Mouse (Mus musculus) olfactory bulb, adult 2 months (tissue): ENCODE data around the gene Pik3cd. TPM values are rescaled to one million over a fixed set of nuclear protein-coding genes. Genes with fewer than 3 reads are reported as not detected.

Experiments
- H3K27ac ChIP-seq: fragments of 200-500 bp; 2 replicates; pipeline ENCODE4 v1.5.1; 2012; ENCODE audit warnings: low read depth, low read length; ENCODE audit not compliant: insufficient read depth
- H3K4me1 ChIP-seq: fragments of 200-500 bp; 2 replicates; pipeline ENCODE4 v1.6.1; 2012; ENCODE audit warnings: low read length; ENCODE audit not compliant: control insufficient read depth, insufficient read depth
- H3K4me3 ChIP-seq: fragments of 200-500 bp; 2 replicates; pipeline ENCODE4 v1.5.1; 2012; ENCODE audit warnings: mild to moderate bottlenecking, low read depth, low read length, moderate library complexity; ENCODE audit not compliant: insufficient read depth
- CTCF ChIP-seq: fragments of 200-500 bp; IDR thresholded peaks from 2 replicates; pipeline ENCODE4 v1.5.1; 2012; ENCODE audit warnings: low read depth, mild to moderate bottlenecking, low read length, moderate library complexity; ENCODE audit not compliant: insufficient read depth
- POLR2A ChIP-seq: fragments of 200-500 bp; IDR thresholded peaks from 2 replicates; pipeline ENCODE4 v1.6.1; 2012; ENCODE audit warnings: mild to moderate bottlenecking, low read depth, low read length, moderate library complexity; ENCODE audit not compliant: insufficient read depth
- WGBS: fragments of 180-500 bp; shearing (Covaris S2); methylation state at CpG from one replicate; pipeline ENCODE4 v1.1.7; 2018; 5-methylcytosine and 5-hydroxymethylcytosine counted together
- polyA plus RNA-seq: library from polyadenylated mRNA; stranded (reverse); fragments of >200 nt; gene quantifications from 2 replicates; pipeline ENCODE4 v1.2.4, GENCODE M21; 2012; ENCODE audit warnings: low replicate concordance; ENCODE audit not compliant: missing spikeins, insufficient read depth, insufficient read length

Gene Pik3cd
- polyA plus RNA-seq, 1 experiment, result not detected

DNA sequence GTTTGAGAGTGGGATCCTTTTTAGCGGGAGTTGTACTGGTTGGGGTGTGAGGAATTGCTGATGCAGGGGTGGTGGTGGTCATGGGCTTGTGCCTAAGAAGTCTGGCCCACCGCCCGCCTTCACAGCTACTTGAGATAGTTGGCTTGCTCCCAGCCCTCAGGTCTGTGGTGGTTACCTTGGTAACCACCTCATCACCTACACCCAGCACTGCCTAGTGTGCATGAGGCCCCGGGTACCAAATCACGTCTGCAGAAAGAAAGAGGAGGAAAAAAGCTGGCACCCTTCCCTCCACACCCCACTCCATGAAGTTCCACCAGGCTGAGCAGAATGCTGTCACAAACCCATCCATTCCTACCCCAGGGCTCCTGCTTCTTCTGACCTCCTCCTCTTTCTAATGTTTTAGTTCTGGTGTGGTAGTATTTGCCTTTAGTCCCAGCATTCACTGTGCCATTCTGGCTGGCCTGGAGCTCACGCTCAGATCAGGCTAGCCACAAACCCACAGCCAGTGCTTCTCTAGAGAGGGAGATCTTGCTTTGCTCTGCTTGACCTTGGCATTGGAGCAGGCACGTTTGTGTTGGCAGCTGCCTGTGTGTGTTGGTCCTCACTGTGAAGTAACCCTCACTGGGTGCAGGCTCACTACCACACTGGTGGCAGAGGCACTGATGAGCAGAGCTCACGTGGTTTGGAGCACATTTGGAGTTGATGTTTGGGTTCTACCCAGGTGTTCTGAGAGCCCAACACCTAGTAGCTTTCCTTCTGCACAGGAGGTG lies 92.9 kb downstream of the Pik3cd start:
- TF ChIP-seq CTCF (no peak), POLR2A (no peak)
- 54% methylated on average over 8 of the region's 8 CpGs for WGBS
- H3K27ac ChIP-seq, result no peak overlapping the region
- H3K4me1 ChIP-seq, result peaks cover 14% of the 10 kb centered on the region; the same call in 1 of the 2 replicates
- no peak overlapping the region for H3K4me3 ChIP-seq

DNA sequence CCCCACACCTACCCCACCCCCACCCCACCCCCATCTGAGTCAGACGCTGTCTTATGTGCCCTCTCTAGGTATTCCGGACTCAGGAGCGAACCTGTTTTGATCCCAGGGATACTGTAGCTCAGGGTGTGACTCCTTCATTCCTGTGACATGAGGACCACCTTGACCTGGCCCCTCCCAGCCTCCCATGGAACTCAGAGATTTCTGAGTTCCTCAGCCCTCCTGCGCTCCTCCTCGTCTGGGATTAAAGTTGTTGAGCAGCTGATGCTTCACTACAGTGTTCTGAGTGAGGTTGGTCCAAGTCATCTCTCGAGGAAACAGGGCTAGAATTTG lies 94.1 kb downstream of the Pik3cd start:
- Histone ChIP-seq H3K27ac (no peak overlapping the region), H3K4me1 (peaks cover 14% of the 10 kb centered on the region; the same call in 1 of the 2 replicates), H3K4me3 (no peak overlapping the region)
- TF ChIP-seq CTCF, result no peak
- TF ChIP-seq POLR2A, result no peak
- WGBS, result 89% methylated on average over 6 of the region's 6 CpGs

DNA sequence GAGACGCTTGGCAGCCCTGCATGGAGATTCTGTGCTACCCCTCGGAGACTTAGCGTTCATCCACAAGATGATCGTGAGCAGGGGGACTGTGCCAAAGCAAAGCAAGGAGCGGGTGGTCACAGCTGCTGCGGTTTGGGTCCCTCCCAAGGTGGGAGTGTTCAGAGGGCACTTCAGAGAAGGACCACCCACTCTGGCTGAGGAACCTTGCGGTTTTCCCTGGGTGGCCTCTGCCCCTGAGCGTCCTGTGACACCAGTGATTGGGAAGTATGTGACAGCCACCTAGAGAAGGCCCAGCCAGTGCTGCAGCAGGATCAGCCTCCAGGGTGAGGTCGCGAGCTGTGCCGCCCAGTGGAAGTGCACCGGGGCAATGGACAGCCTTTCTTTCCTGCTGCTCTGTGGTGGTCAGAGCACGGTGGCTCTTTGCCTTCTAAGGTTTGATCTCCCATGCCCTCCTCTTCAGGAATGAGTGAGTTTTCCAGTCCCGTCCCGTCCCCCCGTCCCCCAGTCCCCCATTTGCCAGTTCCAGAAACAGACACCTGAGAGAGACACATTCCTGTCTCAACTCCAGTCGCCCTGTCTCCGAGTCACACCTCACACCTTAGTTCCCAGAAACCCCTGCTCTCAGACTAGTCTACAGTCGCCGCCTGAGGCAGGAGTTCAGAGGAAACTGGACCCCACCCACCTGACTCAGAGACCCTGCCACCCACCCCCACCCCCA lies 94.6 kb downstream of the Pik3cd start:
- no peak overlapping the region for H3K27ac ChIP-seq
- TF ChIP-seq CTCF (no peak), POLR2A (no peak)
- no peak overlapping the region for H3K4me3 ChIP-seq
- H3K4me1 ChIP-seq, result peaks cover 14% of the 10 kb centered on the region; the same call in 1 of the 2 replicates
- WGBS, result 71% methylated on average over 20 of the region's 20 CpGs

DNA sequence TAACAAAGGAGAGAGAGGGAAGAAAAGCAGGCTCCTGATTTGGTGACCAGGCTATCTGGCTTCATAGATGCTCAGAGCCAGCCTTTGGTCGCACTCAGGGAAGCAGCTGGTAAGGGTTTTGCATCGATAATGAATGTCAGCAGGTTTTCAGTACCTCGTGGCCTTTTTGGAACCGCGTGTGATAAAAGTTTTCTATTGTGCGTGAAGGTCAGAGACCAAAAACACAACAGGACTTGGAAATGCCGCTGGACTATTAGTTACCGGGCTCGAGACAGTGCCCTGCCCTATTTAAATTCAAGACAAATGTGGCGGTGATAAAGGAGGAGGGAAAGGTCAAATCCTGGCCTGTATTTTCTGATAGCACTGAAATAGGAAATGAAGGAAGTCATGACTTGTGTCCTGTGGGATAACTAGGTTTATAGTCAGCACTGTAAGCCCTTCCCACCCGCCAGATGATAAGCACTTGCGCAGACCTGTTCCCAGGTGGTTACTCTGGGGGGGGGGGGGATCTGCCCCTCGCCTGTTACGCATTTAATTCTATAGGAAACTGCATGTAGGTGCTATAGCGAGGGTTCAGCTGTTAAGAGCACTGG lies 95.5 kb downstream of the Pik3cd start:
- Histone ChIP-seq H3K4me3 (no peak overlapping the region), H3K27ac (no peak overlapping the region), H3K4me1 (peaks cover 18% of the 10 kb centered on the region; the same call in 1 of the 2 replicates)
- no peak for TF ChIP-seq POLR2A
- TF ChIP-seq CTCF, result no peak
- WGBS, result 79% methylated on average over 15 of the region's 15 CpGs

DNA sequence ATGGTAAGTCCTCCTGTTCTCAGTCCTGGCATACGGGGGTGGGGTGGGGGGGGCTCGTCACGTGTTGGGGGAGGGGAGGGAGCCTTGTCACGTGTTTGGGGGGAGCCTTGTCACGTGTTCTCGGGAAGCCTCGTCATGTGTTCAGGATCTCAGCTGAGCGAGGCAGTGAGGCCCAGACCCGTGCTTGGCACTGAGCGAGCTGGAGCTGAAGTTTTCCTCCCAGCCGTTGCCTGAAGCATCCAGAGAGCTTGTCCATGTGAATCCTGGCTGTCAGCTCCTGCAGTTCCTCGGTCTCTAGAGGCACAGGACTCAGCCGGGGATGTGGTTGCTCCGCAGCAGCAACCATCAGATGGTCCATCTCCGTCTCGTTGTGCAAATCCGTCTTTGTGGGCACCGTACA lies 96.3 kb downstream of the Pik3cd start:
- 77% methylated on average over 18 of the region's 18 CpGs for whole genome bisulfite sequencing
- H3K4me1 ChIP-seq, result peaks cover 23% of the 10 kb centered on the region; the same call in 1 of the 2 replicates
- TF ChIP-seq POLR2A, result no peak
- TF ChIP-seq CTCF, result no peak
- no peak overlapping the region for H3K27ac ChIP-seq
- no peak overlapping the region for H3K4me3 ChIP-seq

DNA sequence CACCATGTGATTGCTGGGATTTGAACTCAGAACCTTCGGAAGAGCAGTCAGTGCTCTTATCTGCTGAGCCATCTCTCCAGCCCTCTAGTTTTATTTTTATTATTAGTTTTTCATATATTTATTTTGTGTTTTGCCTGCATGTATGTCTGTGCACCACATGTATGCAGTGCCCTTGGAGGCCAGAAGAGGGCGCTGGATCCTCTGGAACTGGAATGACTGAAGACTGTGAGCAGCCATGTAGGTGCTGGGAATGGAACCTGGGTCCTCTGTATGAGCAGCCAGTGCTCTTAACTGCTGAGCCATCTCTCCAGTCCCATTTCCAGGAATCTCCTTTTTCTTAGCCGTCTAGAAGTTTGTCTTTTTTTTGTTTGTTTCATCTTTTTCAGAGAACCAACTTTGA lies 97.9 kb downstream of the Pik3cd start:
- H3K4me3 ChIP-seq, result no peak overlapping the region
- TF ChIP-seq POLR2A (no peak), CTCF (no peak)
- no peak overlapping the region for H3K27ac ChIP-seq
- H3K4me1 ChIP-seq, result peaks cover 24% of the 10 kb centered on the region; the same call in 1 of the 2 replicates
- 82% methylated on average over 3 of the region's 3 CpGs for WGBS

DNA sequence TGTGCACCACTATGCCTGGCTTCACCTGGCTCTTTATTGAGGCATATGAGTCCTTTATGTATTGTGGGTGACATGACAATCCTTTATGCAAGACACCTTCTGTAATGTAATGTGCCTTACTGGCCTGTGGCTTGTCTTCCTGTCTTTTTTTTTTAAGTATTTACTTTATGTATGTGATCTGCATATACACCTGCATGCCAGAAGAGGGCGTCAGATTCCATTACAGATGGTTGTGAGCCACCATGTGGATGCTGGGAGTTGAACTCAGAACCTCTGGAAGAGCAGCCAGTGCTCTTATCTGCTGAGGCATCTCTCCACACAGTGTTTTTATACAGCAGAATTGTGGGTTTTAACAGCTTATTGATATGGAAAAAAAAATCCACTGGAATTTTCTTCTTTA lies 98.5 kb downstream of the Pik3cd start:
- TF ChIP-seq POLR2A, result no peak
- TF ChIP-seq CTCF, result no peak
- H3K4me3 ChIP-seq, result no peak overlapping the region
- no peak overlapping the region for H3K27ac ChIP-seq
- peaks cover 18% of the 10 kb centered on the region; the same call in 1 of the 2 replicates for H3K4me1 ChIP-seq
- WGBS, result 73% methylated on average over 1 of the region's 1 CpGs

DNA sequence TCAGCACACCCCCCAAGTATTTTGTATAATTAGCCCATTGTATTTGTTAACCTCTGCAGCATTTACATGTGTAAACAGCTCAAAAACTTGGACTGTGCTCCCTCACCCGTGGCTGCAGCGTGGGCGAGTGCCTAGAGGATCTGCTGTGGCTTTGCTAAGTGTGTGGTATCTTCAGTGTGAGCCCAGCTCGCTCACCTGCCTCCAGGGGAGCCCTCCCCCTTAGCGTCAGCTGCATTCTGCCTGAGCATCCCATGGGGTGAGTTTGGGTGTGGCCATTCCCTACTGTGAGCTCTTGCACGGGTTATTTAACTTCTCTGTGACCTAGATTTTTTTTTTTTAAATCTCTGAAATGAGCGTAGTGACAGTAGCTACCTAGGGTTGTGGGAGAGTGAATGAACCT lies 100.1 kb downstream of the Pik3cd start:
- TF ChIP-seq CTCF (no peak), POLR2A (no peak)
- 39% methylated on average over 7 of the region's 7 CpGs for WGBS
- Histone ChIP-seq H3K4me1 (peaks cover 12% of the 10 kb centered on the region; the same call in 1 of the 2 replicates), H3K4me3 (no peak overlapping the region), H3K27ac (no peak overlapping the region)

DNA sequence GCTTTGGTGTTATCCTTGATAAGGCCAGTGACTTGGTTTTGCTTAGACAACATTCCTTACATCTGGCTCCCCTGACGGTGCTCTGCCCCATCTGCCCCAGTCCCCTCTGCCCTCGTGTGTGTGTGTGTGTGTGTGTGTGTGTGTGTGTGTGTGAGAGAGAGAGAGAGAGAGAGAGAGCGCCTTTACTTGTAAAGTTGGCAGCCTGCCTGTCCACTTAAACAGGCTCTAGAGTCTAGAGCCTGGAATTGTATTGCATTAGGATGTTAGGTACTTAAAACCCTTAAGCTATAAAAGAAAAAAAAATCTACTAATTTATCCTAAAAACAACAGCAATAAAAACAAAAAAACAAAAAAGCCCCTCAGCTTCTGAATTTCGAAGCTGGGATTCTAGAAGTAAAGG lies 100.9 kb downstream of the Pik3cd start:
- Histone ChIP-seq H3K27ac (no peak overlapping the region), H3K4me1 (peaks cover 12% of the 10 kb centered on the region; the same call in 1 of the 2 replicates), H3K4me3 (no peak overlapping the region)
- no peak for TF ChIP-seq CTCF
- no peak for TF ChIP-seq POLR2A
- 42% methylated on average over 4 of the region's 4 CpGs for WGBS
